Mouse (Mus musculus): ENCODE data around the gene Gprin1. TPM values are rescaled to one million over a fixed set of nuclear protein-coding genes. Genes with fewer than 3 reads are reported as not detected.

Gprin1 gene
- polyA plus RNA-seq, 1 experiment from 2014 or later, result 23.5 TPM

DNA sequence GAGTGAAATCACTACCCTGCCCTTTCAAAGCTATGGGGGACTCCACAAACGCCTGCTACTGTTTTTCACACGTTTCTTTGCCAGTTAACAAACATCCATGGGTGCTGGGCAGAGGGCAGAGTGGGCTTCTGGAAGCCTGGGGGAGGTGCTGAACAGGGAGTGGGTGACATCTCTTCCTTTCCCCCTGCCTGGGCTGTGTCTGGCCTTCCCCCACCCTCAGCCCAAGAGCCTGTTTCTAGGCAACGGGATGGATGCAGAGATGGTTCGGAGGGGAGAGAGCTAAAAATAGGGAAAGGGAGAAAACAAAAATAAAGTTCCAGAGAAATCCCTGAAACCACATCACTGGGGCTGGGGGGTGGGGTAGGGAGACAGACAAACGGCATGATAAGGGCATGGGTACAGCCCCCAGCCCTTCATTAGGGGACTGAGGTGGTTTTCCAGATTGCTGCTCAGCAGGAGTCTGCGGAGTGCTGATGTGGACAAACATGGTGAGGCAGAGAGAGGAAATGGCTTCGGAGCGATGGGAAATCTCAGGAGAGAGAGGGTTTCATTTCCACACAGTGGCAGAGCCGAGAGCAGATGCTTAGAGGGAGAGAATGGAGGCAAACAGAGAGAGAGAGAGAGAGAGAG, 5.6 kb upstream of the Gprin1 start:
- H3K4me3 ChIP-seq (replicated peaks; ENCODE audit: low read length), result no peak overlapping the region
- 12% methylated on average over 9 of the region's 9 CpGs for WGBS
- peak overlapping the region; percentile 68 for H3K27ac ChIP-seq
- H3K9ac ChIP-seq, result peak overlapping the region; percentile 32; the same call in 1 of the 2 replicates
- peaks cover 51% of the 10 kb centered on the region for H3K4me1 ChIP-seq (replicated peaks; ENCODE audit: control insufficient read depth, insufficient read depth, low read length)
- peaks cover 20% of the 10 kb centered on the region for H3K27me3 ChIP-seq (ENCODE audit: control insufficient read depth, insufficient read depth, low read length)
- DNase-seq (ENCODE audit: low spot score) (peak; percentile 44), ATAC-seq (ENCODE audit: low FRiP score) (no peak)
- H3K36me3 ChIP-seq (replicated peaks; ENCODE audit: control insufficient read depth, insufficient read depth), result no peaks in the 10 kb centered on the region
- H3K4me2 ChIP-seq (replicated peaks), result peak overlapping the region; percentile 20; the same call in 1 of the 2 replicates
- no peaks in the 10 kb centered on the region for H3K9me3 ChIP-seq (ENCODE audit: control insufficient read depth, low read length)

DNA sequence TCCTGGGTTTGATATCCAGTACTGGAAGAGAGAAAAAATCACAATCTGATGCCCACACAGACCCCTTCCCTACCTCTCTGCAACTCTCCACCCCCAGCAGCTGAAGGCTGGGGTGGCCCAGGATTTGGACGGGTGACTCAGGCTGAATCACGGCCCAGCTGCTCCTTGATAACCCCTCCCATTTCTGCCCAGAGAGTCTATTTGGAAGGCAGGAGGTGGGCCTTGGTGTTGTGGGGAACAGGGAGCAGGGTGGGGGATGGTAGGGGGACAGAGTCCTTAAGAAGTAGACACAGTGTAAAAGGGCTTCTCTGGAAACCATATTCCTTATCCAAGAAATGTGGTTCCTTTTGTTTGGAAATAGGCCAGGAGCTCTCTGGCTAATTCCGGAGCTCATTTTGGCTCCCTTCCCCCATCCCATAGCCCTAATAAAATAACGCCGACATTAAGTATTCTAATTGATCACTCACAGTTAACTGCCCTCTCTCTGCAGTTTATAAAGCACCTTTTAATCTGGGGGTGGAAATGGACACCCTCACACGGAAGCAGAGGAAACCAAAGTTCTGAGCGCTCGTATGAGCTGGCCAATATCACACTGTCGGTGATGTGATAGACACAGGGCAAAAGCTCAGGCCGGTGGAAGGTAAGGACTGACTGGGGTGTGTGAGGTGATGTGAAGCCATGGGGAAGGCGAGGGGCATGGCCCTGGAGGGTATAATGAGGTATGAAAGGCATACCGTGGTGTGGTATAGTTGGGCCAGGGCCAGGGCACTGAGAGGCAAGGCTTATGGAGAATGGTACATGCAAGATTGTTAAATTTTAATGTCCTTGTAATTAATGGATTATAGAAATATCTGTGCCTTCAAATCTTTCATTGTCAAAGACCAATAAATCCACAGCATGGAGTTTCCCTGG, 4.8 kb upstream of the Gprin1 start:
- no peak overlapping the region for H3K27ac ChIP-seq

DNA sequence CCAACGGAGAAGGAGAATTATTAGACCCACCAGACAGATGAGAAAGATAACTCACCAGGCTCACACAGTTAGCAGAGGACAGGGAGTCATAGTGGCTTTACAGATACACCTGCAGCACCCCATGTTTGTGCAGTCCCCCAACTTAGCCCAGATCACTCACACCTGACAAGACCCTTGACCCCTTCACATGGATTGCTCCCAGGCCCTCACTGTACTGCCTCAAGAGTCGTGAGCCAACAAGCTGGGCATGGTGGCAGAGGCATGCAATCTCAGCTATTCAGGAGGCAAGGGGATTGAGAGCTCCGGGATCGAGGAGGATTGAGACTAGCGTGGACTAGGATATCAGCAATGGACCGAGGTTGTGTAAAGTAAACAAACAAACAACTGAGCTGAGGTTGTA, 4.1 kb upstream of the Gprin1 start:
- Histone ChIP-seq H3K27me3 (ENCODE audit: control insufficient read depth, insufficient read depth, low read length) (peaks cover 16% of the 10 kb centered on the region), H3K4me3 (replicated peaks; ENCODE audit: low read length) (no peak overlapping the region), H3K36me3 (replicated peaks; ENCODE audit: control insufficient read depth, insufficient read depth) (no peaks in the 10 kb centered on the region), H3K27ac (no peak overlapping the region), H3K4me1 (replicated peaks; ENCODE audit: control insufficient read depth, insufficient read depth, low read length) (peaks cover 41% of the 10 kb centered on the region), H3K9me3 (ENCODE audit: control insufficient read depth, low read length) (no peaks in the 10 kb centered on the region), H3K9ac (0 out of 2 replicates have a peak overlapping the region, but pooled peaks have one; percentile 16), H3K4me2 (replicated peaks) (no peak overlapping the region)
- WGBS, result 71% methylated on average over 6 of the region's 6 CpGs
- DNase-seq (ENCODE audit: low spot score) (no peak), ATAC-seq (ENCODE audit: low FRiP score) (no peak)

More for the DNA sequence above, 4.8 kb upstream of the Gprin1 start:
- 36% methylated on average over 12 of the region's 12 CpGs for WGBS
- Histone ChIP-seq H3K4me3 (replicated peaks; ENCODE audit: low read length) (no peak overlapping the region), H3K4me2 (replicated peaks) (no peak overlapping the region), H3K36me3 (replicated peaks; ENCODE audit: control insufficient read depth, insufficient read depth) (no peaks in the 10 kb centered on the region), H3K27me3 (ENCODE audit: control insufficient read depth, insufficient read depth, low read length) (peaks cover 16% of the 10 kb centered on the region), H3K4me1 (replicated peaks; ENCODE audit: control insufficient read depth, insufficient read depth, low read length) (peaks cover 48% of the 10 kb centered on the region), H3K9me3 (ENCODE audit: control insufficient read depth, low read length) (no peaks in the 10 kb centered on the region), H3K9ac (0 out of 2 replicates have a peak overlapping the region, but pooled peaks have one; percentile 16)
- ATAC-seq (ENCODE audit: low FRiP score) (no peak), DNase-seq (ENCODE audit: low spot score) (no peak)

DNA sequence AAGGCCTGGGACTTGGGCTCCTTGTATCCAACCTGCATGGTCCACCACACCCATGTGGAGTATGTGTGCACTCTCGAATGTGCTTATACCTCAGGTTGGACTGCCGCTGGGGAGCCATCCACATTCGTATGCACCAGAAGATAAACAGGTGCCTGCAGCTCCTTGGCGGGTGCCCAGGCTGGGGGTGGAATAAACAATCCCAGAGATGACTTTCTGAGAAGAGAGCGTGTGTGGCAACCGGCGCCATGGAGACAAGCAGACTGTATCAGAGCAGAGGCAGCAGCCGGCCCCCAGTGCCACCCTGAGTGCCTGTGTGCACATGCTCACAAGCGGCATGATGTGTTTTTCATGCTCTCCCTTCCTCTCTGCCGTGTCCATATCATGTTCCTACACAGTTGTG, 3.0 kb upstream of the Gprin1 start:
- peaks cover 46% of the 10 kb centered on the region for H3K4me1 ChIP-seq (replicated peaks; ENCODE audit: control insufficient read depth, insufficient read depth, low read length)
- WGBS, result 63% methylated on average over 10 of the region's 10 CpGs
- H3K27ac ChIP-seq, result no peak overlapping the region
- no peaks in the 10 kb centered on the region for H3K9me3 ChIP-seq (ENCODE audit: control insufficient read depth, low read length)
- no peaks in the 10 kb centered on the region for H3K36me3 ChIP-seq (replicated peaks; ENCODE audit: control insufficient read depth, insufficient read depth)
- H3K9ac ChIP-seq, result no peak overlapping the region
- no peak overlapping the region for H3K4me2 ChIP-seq (replicated peaks)
- peaks cover 16% of the 10 kb centered on the region for H3K27me3 ChIP-seq (ENCODE audit: control insufficient read depth, insufficient read depth, low read length)
- ATAC-seq (ENCODE audit: low FRiP score), result no peak
- no peak for DNase-seq (ENCODE audit: low spot score)
- no peak overlapping the region for H3K4me3 ChIP-seq (replicated peaks; ENCODE audit: low read length)

DNA sequence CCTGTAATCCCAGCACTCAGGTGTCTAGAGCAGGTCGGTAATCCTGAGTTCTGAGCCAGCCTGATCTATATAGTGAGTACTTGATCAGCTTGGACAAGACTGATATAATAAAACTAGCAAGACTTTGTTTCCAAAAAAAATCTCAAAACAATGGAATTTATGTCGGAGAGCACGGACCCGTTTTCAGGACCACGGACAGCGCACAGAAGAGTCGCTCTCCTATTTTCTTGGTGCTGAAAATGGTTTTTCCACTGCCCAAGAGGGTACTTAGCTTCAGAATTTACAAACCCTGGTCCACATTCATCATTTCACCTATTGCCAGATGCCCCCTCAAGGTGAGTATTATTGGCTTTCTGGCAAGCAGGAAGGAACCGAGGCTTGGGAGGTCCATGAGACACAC, 1.0 kb upstream of the Gprin1 start:
- Histone ChIP-seq H3K27me3 (ENCODE audit: control insufficient read depth, insufficient read depth, low read length) (peaks cover 16% of the 10 kb centered on the region), H3K9ac (no peak overlapping the region), H3K4me3 (replicated peaks; ENCODE audit: low read length) (no peak overlapping the region), H3K27ac (no peak overlapping the region), H3K4me1 (replicated peaks; ENCODE audit: control insufficient read depth, insufficient read depth, low read length) (peaks cover 45% of the 10 kb centered on the region), H3K9me3 (ENCODE audit: control insufficient read depth, low read length) (no peaks in the 10 kb centered on the region), H3K36me3 (replicated peaks; ENCODE audit: control insufficient read depth, insufficient read depth) (peaks cover 8% of the 10 kb centered on the region; the same call in 1 of the 2 replicates), H3K4me2 (replicated peaks) (peak overlapping the region; percentile 71)
- DNase-seq (ENCODE audit: low spot score) (peak; percentile 42), ATAC-seq (ENCODE audit: low FRiP score) (no peak)
- 4% methylated on average over 8 of the region's 8 CpGs for WGBS

DNA sequence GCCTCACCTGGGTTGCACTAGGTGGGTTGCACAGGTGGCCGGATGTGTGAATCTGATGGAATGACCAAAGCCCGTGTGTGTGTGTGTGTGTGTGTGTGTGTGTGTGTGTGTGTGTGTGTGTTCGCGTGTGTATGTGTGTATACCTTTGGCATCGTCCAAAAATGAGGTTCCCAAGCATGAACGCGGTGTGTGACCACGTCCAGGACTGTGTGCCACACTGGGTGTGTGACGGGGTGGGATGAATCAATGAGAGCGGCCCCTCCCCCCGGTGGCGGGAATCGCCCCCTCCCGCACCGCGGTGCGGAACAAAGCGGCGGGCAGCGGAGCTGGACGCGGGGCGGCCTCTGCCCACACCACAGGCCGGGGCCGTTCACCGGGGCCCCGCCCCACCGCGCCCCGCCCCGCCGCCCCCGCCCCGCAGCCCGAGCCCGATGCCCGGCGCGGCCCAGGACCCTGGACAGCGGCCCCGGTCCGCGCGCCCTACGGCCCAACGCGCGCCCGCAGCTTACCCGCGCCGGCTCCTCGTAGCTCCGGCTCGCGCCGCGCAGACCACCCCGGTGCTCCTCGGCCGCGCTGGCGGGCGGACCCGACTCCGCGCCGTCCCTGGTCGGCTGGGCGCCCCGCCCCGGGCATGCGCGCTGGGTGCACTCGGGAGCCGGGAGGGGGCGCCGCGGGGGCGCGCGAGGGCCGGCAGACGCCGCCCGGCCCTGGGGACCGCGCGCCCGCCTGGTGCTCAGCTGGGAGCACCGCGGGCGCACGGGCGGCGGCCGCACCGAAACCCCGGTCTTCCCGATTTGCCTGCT, 412 bp downstream of the Gprin1 start:
- Histone ChIP-seq H3K27ac (peak overlapping the region; percentile 89), H3K4me2 (replicated peaks) (peak overlapping the region; percentile 71), H3K36me3 (replicated peaks; ENCODE audit: control insufficient read depth, insufficient read depth) (peaks cover 9% of the 10 kb centered on the region; the same call in 1 of the 2 replicates), H3K27me3 (ENCODE audit: control insufficient read depth, insufficient read depth, low read length) (peaks cover 12% of the 10 kb centered on the region), H3K9me3 (ENCODE audit: control insufficient read depth, low read length) (no peaks in the 10 kb centered on the region), H3K4me1 (replicated peaks; ENCODE audit: control insufficient read depth, insufficient read depth, low read length) (peaks cover 42% of the 10 kb centered on the region), H3K9ac (peak overlapping the region; percentile 85), H3K4me3 (replicated peaks; ENCODE audit: low read length) (peak overlapping the region; percentile 74)
- WGBS, result under 1% methylated on average over 85 of the region's 100 CpGs
- DNase-seq (ENCODE audit: low spot score) (peak; percentile 83), ATAC-seq (ENCODE audit: low FRiP score) (peak; percentile 81)

DNA sequence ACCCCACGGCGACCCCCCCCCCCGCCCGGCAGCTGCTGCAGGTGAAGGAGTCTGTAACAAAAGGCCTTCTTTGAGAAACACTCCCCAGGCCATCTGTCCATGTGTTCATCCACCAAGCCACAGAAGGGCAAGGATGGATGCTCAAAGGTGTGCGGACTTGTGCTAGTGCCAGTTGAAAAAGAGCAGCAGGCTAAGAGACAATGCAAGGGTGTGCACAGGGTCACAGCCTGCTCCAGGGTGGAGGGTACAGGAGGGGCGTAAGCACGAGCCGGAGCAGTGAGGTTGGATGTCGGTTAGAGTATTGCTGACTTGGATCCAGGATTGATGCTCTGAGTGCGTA, 983 bp downstream of the Gprin1 start:
- Histone ChIP-seq H3K4me2 (replicated peaks) (peak overlapping the region; percentile 71), H3K9ac (peak overlapping the region; percentile 85), H3K9me3 (ENCODE audit: control insufficient read depth, low read length) (no peaks in the 10 kb centered on the region), H3K27ac (peak overlapping the region; percentile 89), H3K4me1 (replicated peaks; ENCODE audit: control insufficient read depth, insufficient read depth, low read length) (peaks cover 36% of the 10 kb centered on the region), H3K27me3 (ENCODE audit: control insufficient read depth, insufficient read depth, low read length) (peaks cover 12% of the 10 kb centered on the region), H3K36me3 (replicated peaks; ENCODE audit: control insufficient read depth, insufficient read depth) (peaks cover 14% of the 10 kb centered on the region; the same call in 1 of the 2 replicates), H3K4me3 (replicated peaks; ENCODE audit: low read length) (peak overlapping the region; percentile 74)
- peak; percentile 29; the same call in 1 of the 2 replicates for ATAC-seq (ENCODE audit: low FRiP score)
- DNase-seq (ENCODE audit: low spot score), result no peak
- 21% methylated on average over 10 of the region's 10 CpGs for WGBS

DNA sequence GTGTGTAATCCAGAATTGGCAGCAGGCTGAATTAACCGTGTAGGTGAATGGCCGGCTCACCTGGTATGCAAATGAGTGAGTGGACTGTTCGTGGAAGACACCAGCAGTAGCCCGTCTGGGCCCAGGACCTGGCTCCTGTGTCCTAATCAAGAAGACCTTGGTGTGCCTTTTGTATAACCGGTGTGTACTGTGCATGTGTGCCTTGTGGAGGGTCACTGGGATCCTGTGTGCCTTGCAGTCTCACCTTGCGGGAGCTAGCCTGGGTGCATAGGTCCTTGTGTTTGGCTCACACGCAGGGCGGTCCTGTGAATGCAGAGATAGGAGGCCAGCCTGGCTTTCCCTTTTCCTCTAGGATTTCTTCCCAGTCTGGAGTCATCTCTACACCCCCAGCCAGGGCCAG, 1.5 kb downstream of the Gprin1 start:
- H3K4me2 ChIP-seq (replicated peaks), result peak overlapping the region; percentile 71
- peaks cover 36% of the 10 kb centered on the region for H3K4me1 ChIP-seq (replicated peaks; ENCODE audit: control insufficient read depth, insufficient read depth, low read length)
- no peaks in the 10 kb centered on the region for H3K9me3 ChIP-seq (ENCODE audit: control insufficient read depth, low read length)
- 78% methylated on average over 8 of the region's 8 CpGs for WGBS
- H3K4me3 ChIP-seq (replicated peaks; ENCODE audit: low read length), result peak overlapping the region; percentile 74
- peak overlapping the region; percentile 89 for H3K27ac ChIP-seq
- H3K36me3 ChIP-seq (replicated peaks; ENCODE audit: control insufficient read depth, insufficient read depth), result peaks cover 14% of the 10 kb centered on the region; the same call in 1 of the 2 replicates
- H3K9ac ChIP-seq, result peak overlapping the region; percentile 85
- ATAC-seq (ENCODE audit: low FRiP score) (no peak), DNase-seq (ENCODE audit: low spot score) (no peak)
- H3K27me3 ChIP-seq (ENCODE audit: control insufficient read depth, insufficient read depth, low read length), result peaks cover 12% of the 10 kb centered on the region

Data from hindbrain, embryonic 14.5 days (tissue).